Mouse (Mus musculus) heart, embryonic 15.5 days (tissue): Measurements from ENCODE around the gene Sv2b. TPM values are rescaled to one million over a fixed set of nuclear protein-coding genes. Genes with fewer than 3 reads are reported as not detected.
"Not testable (repeated sequence)": the region's sequence is repeated elsewhere in the genome, so short reads cannot be mapped to it uniquely, and the experiment has no call there.

ENCODE experiments used
- ATAC-seq: fragments of 200-750 bp; cut with Nextera tagmentation; replicated peaks from 2 replicates; pipeline ENCODE4 v1.8.0; 2017; ENCODE audit warnings: low read depth, moderate TSS enrichment; ENCODE audit not compliant: insufficient number of reproducible peaks, insufficient read depth, low FRiP score
- H3K27ac ChIP-seq: fragments of 300-500 bp; sonication (generic); 2 replicates; pipeline ENCODE4 v1.5.1; 2015; ENCODE audit warnings: mild to moderate bottlenecking, inconsistent platforms
- H3K27me3 ChIP-seq: fragments of 300-500 bp; sonication (generic); 2 replicates; pipeline ENCODE4 v1.6.1; 2015; ENCODE audit warnings: inconsistent platforms
- H3K36me3 ChIP-seq: fragments of 300-500 bp; sonication (generic); 2 replicates; pipeline ENCODE4 v1.6.1; 2015; ENCODE audit warnings: mild to moderate bottlenecking, inconsistent platforms
- H3K4me1 ChIP-seq: fragments of 300-500 bp; sonication (generic); replicated peaks from 2 replicates; pipeline ENCODE4 v1.6.1; 2015; ENCODE audit warnings: inconsistent platforms
- H3K4me2 ChIP-seq: fragments of 300-500 bp; sonication (generic); 2 replicates; pipeline ENCODE4 v1.6.1; 2015; ENCODE audit warnings: inconsistent platforms, mild to moderate bottlenecking, moderate library complexity
- H3K4me3 ChIP-seq: fragments of 300-500 bp; sonication (generic); 2 replicates; pipeline ENCODE4 v1.5.1; 2015; ENCODE audit warnings: mild to moderate bottlenecking, inconsistent platforms
- H3K9ac ChIP-seq: fragments of 300-500 bp; sonication (generic); 2 replicates; pipeline ENCODE4 v1.6.1; 2015; ENCODE audit warnings: mild to moderate bottlenecking, inconsistent platforms
- H3K9me3 ChIP-seq: fragments of 300-500 bp; sonication (generic); replicated peaks from 2 replicates; pipeline ENCODE4 v1.6.1; 2016; ENCODE audit warnings: inconsistent platforms
- WGBS: fragments of 180-500 bp; shearing (Covaris S2); methylation state at CpG from one replicate; pipeline ENCODE4 v1.1.7; 2015; ENCODE audit warnings: mixed read lengths; 5-methylcytosine and 5-hydroxymethylcytosine counted together
- polyA plus RNA-seq: library from polyadenylated mRNA; unstranded; fragments of >200 nt; fragmentation: Nextera tagmentation; extraction: Ambion mirVana; gene quantifications from 2 replicates; pipeline ENCODE4 v1.2.1, GENCODE M21; 2015

The Sv2b gene
- 0.49 and 0.90 TPM in 2 replicates for polyA plus RNA-seq

- Histone ChIP-seq H3K4me1 (peaks cover 19% of the 10 kb centered on the region), H3K4me2 (peak within 1 kb of the TSS; percentile 95), H3K27ac (no peak within 1 kb of the TSS), H3K27me3 (peaks cover 48% of the 10 kb centered on the region), H3K9me3 (no peaks in the 10 kb centered on the region), H3K9ac (peak within 1 kb of the TSS; percentile 30), H3K4me3 (peak within 1 kb of the TSS; percentile 54), H3K36me3 (no peaks in the 10 kb centered on the region)
- no peak for ATAC-seq
- 1% methylated on average over 46 of the region's 46 CpGs for WGBS
Measured at GRCm38 (mm10) chr7:75308457-75309312, at the start of gene Sv2b. TSS of gene Sv2b (minus strand) at chr7:75309262.

- Histone ChIP-seq H3K27me3 (no peaks in the 10 kb centered on the region), H3K4me3 (no peak overlapping the region), H3K36me3 (no peaks in the 10 kb centered on the region), H3K4me1 (no peaks in the 10 kb centered on the region), H3K9ac (no peak overlapping the region), H3K27ac (no peak overlapping the region), H3K9me3 (no peaks in the 10 kb centered on the region), H3K4me2 (no peak overlapping the region)
- ATAC-seq, result no peak
- WGBS, result 54% methylated on average over 4 of the region's 4 CpGs
Measured at GRCm38 (mm10) chr7:75358284-75358851, 49.3 kb upstream of the Sv2b start.

- Histone ChIP-seq H3K4me2 (no peak overlapping the region), H3K4me3 (no peak overlapping the region), H3K27ac (no peak overlapping the region), H3K9ac (no peak overlapping the region), H3K4me1 (no peaks in the 10 kb centered on the region), H3K27me3 (no peaks in the 10 kb centered on the region), H3K9me3 (no peaks in the 10 kb centered on the region), H3K36me3 (no peaks in the 10 kb centered on the region)
- no peak for ATAC-seq
- 55% methylated on average over 2 of the region's 2 CpGs for WGBS
Measured at GRCm38 (mm10) chr7:75355521-75355920, 46.5 kb upstream of the Sv2b start.

GRCm38 (mm10) chr7:75352777-75353374 is 43.8 kb upstream of the Sv2b start:
- Histone ChIP-seq H3K4me3 (no peak overlapping the region), H3K9me3 (no peaks in the 10 kb centered on the region), H3K36me3 (no peaks in the 10 kb centered on the region), H3K9ac (no peak overlapping the region), H3K4me2 (no peak overlapping the region), H3K27me3 (no peaks in the 10 kb centered on the region), H3K27ac (no peak overlapping the region), H3K4me1 (no peaks in the 10 kb centered on the region)
- WGBS, result 59% methylated on average over 1 of the region's 1 CpGs
- no peak for ATAC-seq

DNA sequence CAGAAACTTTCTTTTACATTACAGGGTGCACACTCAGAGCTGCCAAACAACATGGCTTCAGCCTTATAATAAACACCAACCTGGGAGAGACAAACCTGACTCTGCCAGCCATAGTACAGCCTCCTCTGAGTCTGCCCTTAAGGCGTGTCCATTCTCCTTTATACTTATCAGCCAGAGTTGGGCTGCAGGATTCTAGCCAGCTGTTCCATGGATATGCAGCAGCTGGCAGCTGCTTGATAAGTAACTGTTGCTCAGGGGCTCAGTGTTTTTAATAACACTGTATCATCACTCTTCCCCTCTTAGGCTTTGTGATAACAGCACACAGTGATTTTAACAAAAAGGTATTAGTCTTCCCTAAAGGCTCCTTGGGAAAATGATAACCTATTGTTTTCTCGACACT is 41.1 kb upstream of the Sv2b start:
- no peak overlapping the region for H3K9ac ChIP-seq
- H3K27me3 ChIP-seq, result no peaks in the 10 kb centered on the region
- no peaks in the 10 kb centered on the region for H3K9me3 ChIP-seq
- H3K4me2 ChIP-seq, result no peak overlapping the region
- no peak for ATAC-seq
- no peaks in the 10 kb centered on the region for H3K4me1 ChIP-seq
- H3K27ac ChIP-seq, result no peak overlapping the region
- 45% methylated on average over 2 of the region's 2 CpGs for WGBS
- no peak overlapping the region for H3K4me3 ChIP-seq
- H3K36me3 ChIP-seq, result no peaks in the 10 kb centered on the region

- H3K4me1 ChIP-seq, result no peaks in the 10 kb centered on the region
- no peaks in the 10 kb centered on the region for H3K36me3 ChIP-seq
- no peak overlapping the region for H3K9ac ChIP-seq
- no peaks in the 10 kb centered on the region for H3K27me3 ChIP-seq
- H3K27ac ChIP-seq, result no peak overlapping the region
- no peak overlapping the region for H3K4me2 ChIP-seq
- no peak overlapping the region for H3K4me3 ChIP-seq
- H3K9me3 ChIP-seq, result no peaks in the 10 kb centered on the region
- ATAC-seq, result no peak
- WGBS, result 55% methylated on average over 3 of the region's 3 CpGs
Measured at GRCm38 (mm10) chr7:75332311-75332710, 23.2 kb upstream of the Sv2b start.

DNA sequence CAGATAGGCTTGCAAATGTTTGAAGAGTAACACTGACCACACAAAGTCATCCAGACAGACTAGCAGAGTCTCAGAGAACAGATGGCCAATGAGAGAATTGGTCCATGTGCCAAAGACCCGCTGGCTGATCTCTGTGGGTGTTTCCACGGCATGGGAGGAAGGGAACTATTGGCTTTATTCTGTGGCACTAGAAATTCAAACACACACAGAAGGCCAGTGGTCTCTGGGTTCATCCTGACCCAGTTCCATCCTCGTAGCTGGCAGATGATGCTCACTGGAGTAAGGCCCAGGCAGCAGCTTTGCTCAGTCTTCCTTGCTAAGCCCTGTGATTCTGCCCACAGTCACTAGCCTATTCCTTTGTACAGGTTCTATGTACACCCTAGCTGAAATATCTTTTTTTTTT is 20.7 kb upstream of the Sv2b start:
- Histone ChIP-seq H3K4me2 (no peak overlapping the region), H3K36me3 (no peaks in the 10 kb centered on the region), H3K9me3 (no peaks in the 10 kb centered on the region), H3K27me3 (no peaks in the 10 kb centered on the region), H3K4me1 (no peaks in the 10 kb centered on the region), H3K4me3 (no peak overlapping the region), H3K9ac (no peak overlapping the region), H3K27ac (no peak overlapping the region)
- no peak for ATAC-seq
- 74% methylated on average over 3 of the region's 3 CpGs for WGBS

DNA sequence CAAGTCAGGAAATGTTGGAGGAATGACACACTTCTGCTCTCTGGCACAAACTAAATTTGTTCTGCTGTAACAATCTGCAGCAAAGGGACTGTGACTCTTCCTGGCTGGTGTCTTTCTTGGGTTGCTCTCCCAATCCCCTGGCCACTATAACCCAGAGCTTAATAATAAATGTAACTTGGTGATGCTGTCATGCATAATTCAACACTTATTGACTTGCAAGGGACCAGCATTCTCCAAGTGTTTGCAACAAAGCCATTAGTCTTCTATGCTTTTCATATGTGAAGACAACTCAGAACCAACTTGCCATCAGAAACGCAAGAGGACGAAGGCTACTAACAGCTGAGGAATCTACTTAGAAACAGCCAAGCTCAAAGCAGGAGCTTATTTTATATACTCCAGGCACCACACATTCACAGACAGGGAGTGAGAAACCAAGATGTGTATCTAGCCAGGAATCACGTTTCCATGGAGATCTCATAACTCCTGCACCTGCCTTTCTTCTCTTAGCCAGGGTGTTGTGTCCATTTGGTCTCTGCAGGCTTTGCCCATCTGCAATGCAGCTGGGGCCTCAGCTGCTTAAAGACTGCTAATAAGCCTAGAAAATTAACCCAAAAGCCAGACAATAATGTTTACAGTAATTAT is 19.8 kb upstream of the Sv2b start:
- H3K27ac ChIP-seq, result no peak overlapping the region
- H3K9me3 ChIP-seq, result no peaks in the 10 kb centered on the region
- no peak overlapping the region for H3K4me3 ChIP-seq
- H3K36me3 ChIP-seq, result no peaks in the 10 kb centered on the region
- no peak for ATAC-seq
- H3K9ac ChIP-seq, result no peak overlapping the region
- no peaks in the 10 kb centered on the region for H3K27me3 ChIP-seq
- H3K4me1 ChIP-seq, result no peaks in the 10 kb centered on the region
- 70% methylated on average over 3 of the region's 3 CpGs for WGBS
- no peak overlapping the region for H3K4me2 ChIP-seq

- H3K4me1 ChIP-seq, result no peaks in the 10 kb centered on the region
- H3K4me3 ChIP-seq, result no peak overlapping the region
- no peak overlapping the region for H3K27ac ChIP-seq
- no peaks in the 10 kb centered on the region for H3K27me3 ChIP-seq
- H3K4me2 ChIP-seq, result no peak overlapping the region
- H3K36me3 ChIP-seq, result no peaks in the 10 kb centered on the region
- 72% methylated on average over 1 of the region's 1 CpGs for WGBS
- no peaks in the 10 kb centered on the region for H3K9me3 ChIP-seq
- no peak for ATAC-seq
- no peak overlapping the region for H3K9ac ChIP-seq
Measured at GRCm38 (mm10) chr7:75325273-75325672, 16.2 kb upstream of the Sv2b start.

- not testable (repeated sequence) for H3K4me2 ChIP-seq, H3K27ac ChIP-seq, H3K9ac ChIP-seq, H3K9me3 ChIP-seq, H3K27me3 ChIP-seq, H3K4me3 ChIP-seq, H3K36me3 ChIP-seq, H3K4me1 ChIP-seq, ATAC-seq
- WGBS, result 85% methylated on average over 3 of the region's 3 CpGs
Measured at GRCm38 (mm10) chr7:75322742-75323141, 13.7 kb upstream of the Sv2b start.

- Histone ChIP-seq H3K4me2 (no peak overlapping the region), H3K36me3 (no peaks in the 10 kb centered on the region)
Measured at GRCm38 (mm10) chr7:75320009-75320408, 10.9 kb upstream of the Sv2b start.

More at GRCm38 (mm10) chr7:75320009-75320408, 10.9 kb upstream of the Sv2b start:
- no peaks in the 10 kb centered on the region for H3K4me1 ChIP-seq
- no peak overlapping the region for H3K27ac ChIP-seq
- no peaks in the 10 kb centered on the region for H3K9me3 ChIP-seq
- no peak for ATAC-seq
- H3K9ac ChIP-seq, result no peak overlapping the region
- H3K27me3 ChIP-seq, result no peaks in the 10 kb centered on the region
- H3K4me3 ChIP-seq, result no peak overlapping the region
